Mouse (Mus musculus) v-Abl transformed pro-B cells (cell line): ENCODE measurements at regions not wholly inside any gene's neighbourhood (a gene's known extent, or its start where the extent isn't known, plus 50 kb on each side); places are given as distances from the start of the nearest gene placed in this dataset.

Experiments
- in situ Hi-C, 2 experiments: fragments of 400-800 bp; cut with MboI; formaldehyde crosslinking; loops; one replicate each; pipeline ENCODE4 v1.15.1; 2025; ENCODE audit not compliant: unreplicated experiment in 2 of 2

GRCm38 (mm10) chr19:59395739-59396138 lies 50.2 kb upstream of the Pdzd8 start:
- in situ Hi-C loops: loop anchor here (25.0 kb wide), 2 partner anchors 542 to 1142 kb away; partner anchors contain the start of gene Rab11fip2 (in 1 of the 2)

GRCm38 (mm10) chr19:59396506-59396905 lies 50.9 kb upstream of the Pdzd8 start:
- in situ Hi-C loops: loop anchor here (25.0 kb wide), 2 partner anchors 541 to 1141 kb away; partner anchors contain the start of gene Rab11fip2 (in 1 of the 2)

- in situ Hi-C loops: loop anchor here (25.0 kb wide), 2 partner anchors 537 to 1137 kb away; partner anchors contain the start of gene Rab11fip2 (in 1 of the 2)
Observed at GRCm38 (mm10) chr19:59399849-59400585, 54.4 kb upstream of the Pdzd8 start.

GRCm38 (mm10) chr19:59401304-59401703 lies 55.7 kb upstream of the Pdzd8 start:
- in situ Hi-C loops: no loop called here

- in situ Hi-C loops: no loop called here
Observed at GRCm38 (mm10) chr19:59402097-59402496, 56.1 kb upstream of the Emx2 start.

- in situ Hi-C loops: no loop called here
Observed at GRCm38 (mm10) chr19:59404082-59404481, 54.1 kb upstream of the Emx2 start.

- in situ Hi-C loops: no loop called here
Observed at GRCm38 (mm10) chr19:59404766-59405165, 53.4 kb upstream of the Emx2 start.

- in situ Hi-C loops: no loop called here
Observed at GRCm38 (mm10) chr19:59405616-59406015, 52.6 kb upstream of the Emx2 start.

GRCm38 (mm10) chr19:59408094-59408493 lies 50.1 kb upstream of the Emx2 start:
- in situ Hi-C loops: no loop called here
